Mouse (Mus musculus): ENCODE results near the gene Prkag1.

Gene Prkag1

GRCm38 (mm10) chr15:98830736-98831683 lies at the start of gene Prkag1:
Prkag1 (minus strand) TSS chr15:98831521.
- peak; percentile 97 to 98 for DNase-seq

- DNase-seq: peak; percentile 28 to 39
Measured at GRCm38 (mm10) chr15:98877331-98877730, 46.0 kb upstream of the Prkag1 start.

GRCm38 (mm10) chr15:98871916-98872888 lies 40.9 kb upstream of the Prkag1 start:
- DNase-seq: peak; percentile 92 to 93

- DNase-seq: no peak
Measured at GRCm38 (mm10) chr15:98871070-98871915, 40.0 kb upstream of the Prkag1 start, which contains the start of gene Kmt2d. Kmt2d (minus strand) TSS chr15:98871204.

GRCm38 (mm10) chr15:98870179-98871069 lies 39.1 kb upstream of the Prkag1 start:
- DNase-seq: peak; percentile 25 to 59

- DNase-seq: peak in 1 of 2 experiments; percentile 37
Measured at GRCm38 (mm10) chr15:98869342-98870178, 38.2 kb upstream of the Prkag1 start.

GRCm38 (mm10) chr15:98868346-98869063 lies 37.2 kb upstream of the Prkag1 start:
- DNase-seq: peak in 1 of 2 experiments; percentile 15

- DNase-seq: peak; percentile 46 to 66
Measured at GRCm38 (mm10) chr15:98867321-98867720, 36.0 kb upstream of the Prkag1 start.

- no peak for DNase-seq
Measured at GRCm38 (mm10) chr15:98866501-98866900, 35.2 kb upstream of the Prkag1 start.

GRCm38 (mm10) chr15:98865771-98866170 lies 34.5 kb upstream of the Prkag1 start:
- DNase-seq: no peak

- no peak for DNase-seq
Measured at GRCm38 (mm10) chr15:98864951-98865350, 33.6 kb upstream of the Prkag1 start.

- DNase-seq: peak in 1 of 2 experiments; percentile 17
Measured at GRCm38 (mm10) chr15:98863451-98863958, 32.2 kb upstream of the Prkag1 start.

- peak in 1 of 2 experiments; percentile 29 for DNase-seq
Measured at GRCm38 (mm10) chr15:98861701-98862410, 30.5 kb upstream of the Prkag1 start.

GRCm38 (mm10) chr15:98860921-98861320 lies 29.6 kb upstream of the Prkag1 start:
- no peak for DNase-seq

- no peak for DNase-seq
Measured at GRCm38 (mm10) chr15:98859319-98860043, 28.2 kb upstream of the Prkag1 start.

GRCm38 (mm10) chr15:98854214-98854613 lies 22.9 kb upstream of the Prkag1 start:
- DNase-seq: no peak

GRCm38 (mm10) chr15:98853161-98853937 lies 22.0 kb upstream of the Prkag1 start:
- peak in 1 of 2 experiments; percentile 30 for DNase-seq

Data from thymus, postnatal 36 days (tissue).